9 mouse cellular contexts compared by ENCODE assay signal in genomic region chr7:43378226-43378625, GRCm38 (mm10). TPM values are rescaled to one million over a fixed set of nuclear protein-coding genes. Genes with fewer than 3 reads are reported as not detected.
DNase-seq lines count a peak whose midpoint lies in the region; ATAC-seq and TF ChIP-seq lines count a peak whose summit lies in the region.
"Had no signal": no experiment of that assay in that cellular context is flagged by ENCODE, and none has a peak within 500 bp of the region (broad histone marks: within the 10 kb centered on the region; RNA-seq: fewer than 3 reads in every experiment).

No protein-coding gene starts in this region.

- CTCF ChIA-PET in Patski (lab: Charles Lee) = interaction anchor here (0.6 to 1.9 kb wide), 7 partner anchors 10 to 110 kb away, joined by 3 to 6 read pairs (median 3); no protein-coding TSS in a partner anchor

- ATAC-seq in Patski = no peak
- ATAC-seq in midbrain, postnatal 0 days (ENCODE audit: low FRiP score) = no peak; the same call in 1 of the 2 replicates

- H3K9ac ChIP-seq in midbrain, postnatal 0 days (replicated peaks; ENCODE audit: low read length, poor library complexity, severe bottlenecking) = no peak overlapping the region

- peaks cover 4% of the 10 kb centered on the region for H3K27me3 ChIP-seq in Patski
- H3K27me3 ChIP-seq in midbrain, postnatal 0 days (ENCODE audit: insufficient read depth, low read length) = no peaks in the 10 kb centered on the region

- TF ChIP-seq CTCF in Patski (IDR thresholded peaks at IDR 0.05) = peak; percentile 63
- TF ChIP-seq CTCF in layer of hippocampus, adult 2 months (conservative IDR thresholded peaks at IDR 0.05) = peak; percentile 89
- peak; percentile 87 for TF ChIP-seq CTCF in midbrain, postnatal 0 days (IDR thresholded peaks at IDR 0.05)

- H3K9me3 ChIP-seq in midbrain, postnatal 0 days (ENCODE audit: low read length) = no peaks in the 10 kb centered on the region

- no peak overlapping the region for H3K4me3 ChIP-seq in layer of hippocampus, adult 2 months
- H3K4me3 ChIP-seq in midbrain, postnatal 0 days (ENCODE audit: low read depth, low read length) = no peak overlapping the region

- no peak overlapping the region for H3K27ac ChIP-seq in layer of hippocampus, adult 2 months
- no peak overlapping the region for H3K27ac ChIP-seq in midbrain, postnatal 0 days (ENCODE audit: low read depth, low read length)
- H3K27ac ChIP-seq: macrophage had no signal

- peak; percentile 19 to 20 for DNase-seq in heart, postnatal 36 days
- DNase-seq in heart, adult 8-10 months (ENCODE audit: low spot score) = no peak
- DNase-seq in CD4-positive, CD25-positive, alpha-beta regulatory T cell, adult 2 months (ENCODE audit: low read depth, low spot score) = peak; percentile 57
- no peak for DNase-seq in Patski (ENCODE audit: low read depth, low spot score)
- peak; percentile 33 for DNase-seq in fibroblast of lung, adult 2 months (ENCODE audit: low read depth)
- DNase-seq in layer of hippocampus, adult 2 months (ENCODE audit: low spot score in 2 of 2) = peak in 1 of 2 experiments; percentile 37
- peak; percentile 76 for DNase-seq in midbrain, postnatal 0 days (ENCODE audit: low spot score)
- DNase-seq in urinary bladder, adult 2 months (ENCODE audit: low spot score) = no peak

- WGBS in midbrain, postnatal 0 days = 15% methylated on average over 5 of the region's 5 CpGs

- no peaks in the 10 kb centered on the region for H3K36me3 ChIP-seq in midbrain, postnatal 0 days (ENCODE audit: insufficient read depth, low read length)

- no peak overlapping the region for H3K4me2 ChIP-seq in midbrain, postnatal 0 days (ENCODE audit: low read depth, low read length, poor library complexity, severe bottlenecking)

- no peaks in the 10 kb centered on the region for H3K4me1 ChIP-seq in midbrain, postnatal 0 days (ENCODE audit: insufficient read depth, low read length)

- POLR2A ChIA-PET in Patski (lab: Charles Lee) = no interaction called here

- intact Hi-C loops in heart, postnatal 36 days (cut with DNase I) = no loop called here

- in situ Hi-C loops in Patski (cut with MboI; ENCODE audit: low pct_unique_long_range_greater_than_20kb) = no loop called here

RNA-seq across cellular contexts. Expression of gene Siglecf, which starts 27.1 kb away (rescaled TPM):
- total RNA-seq in heart, postnatal 36 days (2021) = not detected
- total RNA-seq in heart, adult 8-10 months (2022) = not detected
- not detected for polyA plus RNA-seq in Patski (2021)
- total RNA-seq in layer of hippocampus, adult 2 months (2021) = under 1 TPM; 0.49 to 0.72 TPM
- total RNA-seq in midbrain, postnatal 0 days (2014; rRNA removed) = 0.09 and 0.22 TPM in 2 replicates
- polyA plus RNA-seq in midbrain, postnatal 0 days (2015; fragmentation: Nextera tagmentation; extraction: Ambion mirVana) = 0.11 and 0.26 TPM in 2 replicates
- 0.30 and 0.50 TPM in 2 replicates for polyA plus RNA-seq in urinary bladder, adult 2 months (2012; rRNA removed)

RNA-seq across cellular contexts. Expression of gene Siglecg, which starts 29.8 kb away (rescaled TPM):
- under 1 TPM; 0.22 to 0.51 TPM for total RNA-seq in heart, postnatal 36 days (2021)
- under 1 TPM; 0.06 to 0.69 (median 0.15) TPM for total RNA-seq in heart, adult 8-10 months (2022)
- 0.56 TPM for polyA plus RNA-seq in Patski (2021)
- total RNA-seq in layer of hippocampus, adult 2 months (2021) = not detected
- total RNA-seq in midbrain, postnatal 0 days (2014; rRNA removed) = 0.05 TPM in 1 of 2 replicates, not detected in the other
- polyA plus RNA-seq in midbrain, postnatal 0 days (2015; fragmentation: Nextera tagmentation; extraction: Ambion mirVana) = not detected in 2 replicates
- 2.0 TPM in 2 replicates for polyA plus RNA-seq in urinary bladder, adult 2 months (2012; rRNA removed)

RNA-seq across cellular contexts. Expression of gene Lim2, which starts 49.2 kb away (rescaled TPM):
- total RNA-seq in heart, postnatal 36 days (2021) = not detected
- under 1 TPM in 1 of 4 experiments, not detected in 3; 0.32 TPM for total RNA-seq in heart, adult 8-10 months (2022)
- not detected for polyA plus RNA-seq in Patski (2021)
- not detected for total RNA-seq in layer of hippocampus, adult 2 months (2021)
- not detected in 2 replicates for total RNA-seq in midbrain, postnatal 0 days (2014; rRNA removed)
- not detected in 2 replicates for polyA plus RNA-seq in midbrain, postnatal 0 days (2015; fragmentation: Nextera tagmentation; extraction: Ambion mirVana)
- not detected in 2 replicates for polyA plus RNA-seq in urinary bladder, adult 2 months (2012; rRNA removed)
- polyA plus RNA-seq: macrophage had no signal

RNA-seq across cellular contexts. Expression of gene Nkg7, which starts 58.6 kb away (rescaled TPM):
- total RNA-seq in heart, postnatal 36 days (2021) = not detected
- 1 to 10 TPM in 1 of 4 experiments, not detected in 3; 1.1 TPM for total RNA-seq in heart, adult 8-10 months (2022)
- polyA plus RNA-seq in Patski (2021) = 0.23 TPM
- not detected for total RNA-seq in layer of hippocampus, adult 2 months (2021)
- not detected in 2 replicates for total RNA-seq in midbrain, postnatal 0 days (2014; rRNA removed)
- polyA plus RNA-seq in midbrain, postnatal 0 days (2015; fragmentation: Nextera tagmentation; extraction: Ambion mirVana) = 0.32 TPM in 1 of 2 replicates, not detected in the other
- polyA plus RNA-seq in urinary bladder, adult 2 months (2012; rRNA removed) = 4.0 and 4.4 TPM in 2 replicates

Comparison
In these comparisons a context has a peak if more than half of its experiments do, and no peak if none do; other contexts are left out.
1. DNase-seq: peak in heart, postnatal 36 days (2 of 2), CD4-positive, CD25-positive, alpha-beta regulatory T cell, adult 2 months (single experiment), fibroblast of lung, adult 2 months (single experiment) and midbrain, postnatal 0 days (single experiment); none in heart, adult 8-10 months (single experiment), Patski (single experiment) and urinary bladder, adult 2 months (single experiment).
2. Peak in every context shown above with its lines, with median percentiles within 50 percentile points of each other: CTCF ChIP-seq.